Mouse (Mus musculus) embryonic facial prominence, embryonic 13.5 days (tissue): Measurements from ENCODE around the gene Tmem35b. TPM values are rescaled to one million over a fixed set of nuclear protein-coding genes. Genes with fewer than 3 reads are reported as not detected.

ENCODE experiments used
- polyA plus RNA-seq: library from polyadenylated mRNA; unstranded; fragments of >200 nt; fragmentation: Nextera tagmentation; extraction: Ambion mirVana; gene quantifications from 2 replicates; pipeline ENCODE4 v1.2.1, GENCODE M21; 2015

Tmem35b gene
- polyA plus RNA-seq, 1 experiment from 2014 or later, result 18.2 TPM

Other genes with a start within 250 kb of the Tmem35b start
- 27.0 and 34.4 TPM in 2 replicates for gene Zmym4, start 155.6 kb upstream of the Tmem35b start, polyA plus RNA-seq
- 120 TPM in 2 replicates for gene Sfpq, start 102.4 kb upstream of the Tmem35b start, polyA plus RNA-seq
- gene Zmym1, start 62.5 kb upstream of the Tmem35b start, polyA plus RNA-seq, result 21.6 and 23.1 TPM in 2 replicates
- gene Zmym6, start 46.3 kb upstream of the Tmem35b start, polyA plus RNA-seq, result 26.6 and 29.4 TPM in 2 replicates
- gene Dlgap3, start 45.5 kb downstream of the Tmem35b start, polyA plus RNA-seq, result 0.91 and 0.94 TPM in 2 replicates
- gene Smim12, start 120.1 kb downstream of the Tmem35b start, polyA plus RNA-seq, result 42.2 and 53.0 TPM in 2 replicates
- 11.1 and 14.3 TPM in 2 replicates for gene Gja4, start 190.3 kb downstream of the Tmem35b start, polyA plus RNA-seq
- 4.3 and 4.7 TPM in 2 replicates for gene Gjb3, start 207.2 kb downstream of the Tmem35b start, polyA plus RNA-seq
- 0.14 and 0.36 TPM in 2 replicates for gene Gjb4, start 230.4 kb downstream of the Tmem35b start, polyA plus RNA-seq
- gene Gjb5, start 234.5 kb downstream of the Tmem35b start, polyA plus RNA-seq, result 0.25 and 0.35 TPM in 2 replicates